Mouse (Mus musculus) adrenal gland, postnatal 14 days (tissue): Measurements from ENCODE around the gene H2afy. TPM values are rescaled to one million over a fixed set of nuclear protein-coding genes. Genes with fewer than 3 reads are reported as not detected.

Experiments used
- DNase-seq: peaks from one replicate; pipeline ENCODE4 v3.0.0; 2021; ENCODE audit warnings: mixed read lengths
- long read RNA-seq, 2 experiments: library from polyadenylated mRNA; stranded (forward); transcript quantifications; one replicate each; pipeline ENCODE4 v2.0.0; 2021
- total RNA-seq: library from RNA; stranded (reverse); gene quantifications from 2 replicates; pipeline ENCODE4 v1.2.3, GENCODE M21; 2021

The H2afy gene
- 126 and 140 TPM in 2 replicates for total RNA-seq
- long read RNA-seq, experiment 1, transcript H2afy-201 (9 exons, 2,046 nt), result minor isoform, 37 of 261 reads
- long read RNA-seq, experiment 1, transcript H2afy-202 (9 exons, 1,933 nt), result major isoform, 51 of 261 reads
- long read RNA-seq, experiment 1, partial matches to known transcripts, result 6 of 261 reads
- long read RNA-seq, experiment 1, other reads (novel, unspliced or antisense), result 166 of 261 reads
- long read RNA-seq, experiment 2, transcript H2afy-202 (9 exons, 1,933 nt), result major isoform, 29 of 151 reads
- long read RNA-seq, experiment 2, transcript H2afy-201 (9 exons, 2,046 nt), result minor isoform, 20 of 151 reads
- long read RNA-seq, experiment 2, partial matches to known transcripts, result 9 of 151 reads
- long read RNA-seq, experiment 2, other reads (novel, unspliced or antisense), result 92 of 151 reads

DNA sequence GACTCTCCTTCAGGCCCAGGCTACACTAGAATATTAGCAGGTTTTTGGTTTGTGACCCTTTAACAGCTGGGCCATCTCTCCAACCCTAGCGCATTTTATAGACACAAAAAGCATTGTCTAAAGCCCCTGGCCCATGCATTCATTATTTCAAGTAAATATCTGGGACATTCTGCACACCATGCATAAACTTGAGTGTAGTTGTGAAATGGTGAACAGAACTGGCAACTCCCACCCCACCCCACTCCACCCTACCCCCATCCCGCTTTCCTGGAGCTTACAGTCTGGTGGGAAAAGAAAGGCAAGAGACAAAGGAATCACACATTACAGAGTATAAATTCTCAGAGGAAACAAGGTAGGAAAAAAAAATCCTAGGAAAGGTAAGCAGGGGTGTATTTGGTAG lies at the start of gene H2afy:
TSS of gene H2afy (minus strand) at position 162 of the 400 bp plus-strand sequence.
- no peak for DNase-seq

DNA sequence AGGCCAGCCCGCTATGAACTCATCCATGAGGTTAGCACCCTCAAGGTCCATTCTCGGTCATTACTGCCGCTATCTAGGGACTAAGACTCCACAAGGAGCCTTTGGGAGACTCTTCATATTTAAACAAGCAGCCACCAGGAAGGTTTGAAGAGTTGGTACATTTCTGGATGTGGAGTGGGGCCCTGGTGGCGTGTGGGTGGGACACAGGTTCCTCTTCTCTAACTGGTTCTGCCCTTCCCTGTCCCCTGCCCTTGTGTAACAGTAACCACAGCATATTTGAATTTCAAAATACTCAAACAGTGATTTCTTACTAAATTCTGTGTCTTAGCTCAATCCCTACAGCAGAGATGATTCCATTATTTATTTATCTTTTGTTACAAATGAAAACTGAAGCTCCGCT lies 47.5 kb upstream of the H2afy start:
- no peak for DNase-seq

DNA sequence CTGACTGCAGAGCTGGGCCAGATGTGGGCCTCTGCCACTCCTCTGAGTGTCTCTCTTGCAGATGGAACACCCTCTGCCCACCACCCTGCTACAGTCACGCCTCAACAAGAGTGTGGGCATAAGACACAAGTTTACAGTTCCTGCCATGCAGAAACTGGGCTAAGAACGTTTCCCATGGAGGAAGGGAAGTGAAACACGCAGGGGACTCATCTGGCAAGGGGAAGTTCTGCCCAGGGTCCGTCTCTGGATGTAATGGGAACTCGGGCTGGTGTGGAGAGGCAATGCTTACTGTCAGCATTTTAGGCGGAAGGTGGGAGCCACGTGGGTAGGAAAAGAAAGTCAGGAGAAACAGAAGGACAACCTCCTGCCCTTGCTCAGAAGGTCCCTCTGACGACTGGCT lies 45.3 kb upstream of the H2afy start:
- no peak for DNase-seq

DNA sequence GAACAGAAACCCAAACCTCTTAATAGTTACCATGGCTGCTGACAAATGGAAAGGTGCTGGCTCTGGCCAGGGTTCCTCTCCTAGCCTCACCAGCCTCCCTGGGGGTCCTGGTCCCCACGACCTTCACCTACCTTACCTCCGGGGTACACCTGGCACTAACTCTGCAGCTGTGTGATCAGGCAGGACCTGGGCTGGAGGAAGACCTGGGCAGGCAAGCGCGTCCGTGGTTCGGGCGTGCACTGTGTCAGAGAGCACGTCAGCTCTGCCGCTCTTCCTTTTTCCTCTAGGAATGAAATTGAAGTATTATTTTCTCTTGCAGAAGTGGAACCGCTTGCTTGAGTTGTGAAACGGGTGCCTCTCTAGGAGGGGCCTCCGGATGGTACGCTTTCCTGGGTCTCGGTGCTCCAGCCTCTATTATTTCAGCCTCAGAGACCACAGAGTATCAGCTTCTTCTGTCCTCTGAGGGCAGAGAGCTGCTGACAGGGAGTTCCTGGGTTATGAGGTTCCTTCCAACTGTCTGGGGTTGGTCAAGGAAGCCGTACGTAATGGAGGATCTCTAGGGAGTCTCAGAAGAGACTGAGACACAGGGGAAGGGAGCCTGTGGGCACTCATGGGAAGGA lies 42.4 kb upstream of the H2afy start, which contains the start of gene Tifab:
TSS of gene Tifab (minus strand) at position 470 of the 620 bp plus-strand sequence.
- DNase-seq, result no peak

DNA sequence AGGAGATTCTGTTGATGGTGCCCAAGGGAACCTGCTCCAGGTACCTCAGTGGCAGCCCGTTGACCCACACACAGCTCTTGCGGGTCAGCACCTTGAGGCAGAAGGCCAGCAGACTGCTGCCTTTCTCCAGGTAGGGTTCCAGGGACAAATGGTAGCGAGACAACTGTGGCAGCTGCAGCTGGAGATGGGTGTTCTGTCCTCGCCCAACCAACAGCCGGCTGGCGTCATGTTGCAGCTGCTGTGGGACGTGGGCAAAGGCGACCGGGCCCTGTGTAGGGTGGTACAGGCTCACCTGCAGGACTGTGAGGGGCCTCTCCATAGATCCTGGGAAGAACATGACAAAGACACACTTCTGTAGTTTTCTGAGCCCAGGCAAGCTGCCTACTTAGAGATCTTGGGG lies 40.1 kb upstream of the H2afy start:
- no peak for DNase-seq

DNA sequence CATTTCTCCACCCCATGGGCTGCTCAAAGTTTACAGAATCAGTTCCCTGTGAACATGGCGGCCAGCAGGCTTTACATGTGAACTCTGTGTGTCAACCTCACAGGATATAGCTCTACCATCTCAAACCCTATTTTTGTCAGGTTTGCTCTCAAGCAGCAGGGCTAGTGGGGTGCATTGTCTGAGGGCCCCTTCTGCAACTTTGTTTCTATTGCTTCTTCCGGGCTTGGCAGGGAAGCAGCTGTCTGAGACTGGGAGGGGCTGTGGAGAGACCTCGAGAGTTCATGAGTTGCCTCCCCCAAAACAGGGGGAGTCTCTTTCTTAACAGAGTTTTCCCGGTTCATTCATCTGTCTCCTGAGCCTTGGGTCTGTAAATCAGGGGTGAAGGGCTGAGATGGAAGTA lies 39.7 kb upstream of the H2afy start:
- no peak for DNase-seq

DNA sequence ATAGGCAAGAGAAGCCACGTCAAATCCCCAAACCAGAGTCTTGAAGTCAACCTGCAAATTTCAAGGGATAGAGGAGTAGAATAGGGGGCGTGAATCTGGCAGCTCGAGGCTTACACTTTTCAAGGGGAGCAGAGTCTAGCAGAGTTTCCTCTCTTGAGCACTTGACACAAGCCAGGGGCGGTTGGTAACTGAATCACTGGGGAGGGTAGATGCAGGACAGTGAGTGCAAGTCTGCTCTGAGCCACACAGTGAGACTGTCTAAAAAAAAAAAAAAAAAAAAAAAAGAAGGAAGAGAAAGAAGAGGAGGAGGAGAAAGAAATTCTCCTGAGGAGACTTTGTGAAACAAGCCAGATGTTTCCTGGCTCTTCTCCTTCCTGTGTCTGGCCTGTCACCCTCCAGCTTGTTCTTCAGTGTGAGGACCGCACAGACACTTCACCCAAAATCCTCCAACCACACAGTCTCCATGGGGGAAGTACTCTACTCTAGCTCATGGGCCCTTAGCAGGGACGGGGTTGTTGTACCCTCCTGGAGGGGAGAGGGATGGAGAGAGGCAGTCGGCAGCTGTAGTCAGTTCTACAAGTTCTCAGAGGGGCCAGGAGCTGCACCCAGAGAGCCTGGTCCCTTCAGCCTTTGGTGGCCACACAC lies 36.9 kb upstream of the H2afy start:
- no peak for DNase-seq

DNA sequence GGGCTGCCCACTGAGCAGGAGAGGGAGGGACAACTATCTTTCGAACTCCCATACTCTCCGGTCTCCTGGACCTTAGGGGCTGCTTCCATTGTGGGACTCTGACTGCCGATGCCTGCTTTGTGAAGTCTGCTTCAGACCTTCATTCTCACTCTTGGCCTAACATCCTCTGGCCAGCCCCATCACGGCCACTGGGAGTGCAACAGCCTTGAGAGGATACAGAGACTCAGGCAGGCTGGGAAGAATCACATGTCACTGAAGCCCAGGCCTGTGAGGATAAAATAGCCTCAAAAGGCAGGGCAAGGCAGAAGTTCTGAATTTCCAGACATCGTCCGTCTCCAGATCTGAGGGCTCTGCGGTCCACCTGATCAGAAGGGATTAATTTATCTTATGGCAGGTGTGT lies 35.9 kb upstream of the H2afy start:
- DNase-seq, result peak; percentile 27

DNA sequence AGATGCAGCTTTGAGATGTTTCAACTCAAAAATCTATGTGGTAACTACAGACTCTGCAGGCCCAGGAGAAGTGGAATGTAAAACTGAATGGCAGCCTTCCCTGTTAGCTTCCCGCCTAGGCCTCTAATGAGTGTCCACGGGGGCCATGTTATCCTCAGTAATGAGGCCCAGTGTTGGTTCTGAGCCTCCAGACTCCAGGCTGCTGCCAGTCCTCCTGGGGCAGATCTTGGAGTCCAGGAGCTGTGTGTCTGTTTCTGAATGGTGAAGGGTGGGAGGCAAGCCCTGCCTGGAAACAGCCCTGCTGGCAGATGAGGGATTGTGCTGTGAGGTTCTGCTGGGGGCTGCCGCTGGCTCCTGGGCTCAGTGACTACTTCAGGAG lies 32.2 kb upstream of the H2afy start:
- no peak for DNase-seq

DNA sequence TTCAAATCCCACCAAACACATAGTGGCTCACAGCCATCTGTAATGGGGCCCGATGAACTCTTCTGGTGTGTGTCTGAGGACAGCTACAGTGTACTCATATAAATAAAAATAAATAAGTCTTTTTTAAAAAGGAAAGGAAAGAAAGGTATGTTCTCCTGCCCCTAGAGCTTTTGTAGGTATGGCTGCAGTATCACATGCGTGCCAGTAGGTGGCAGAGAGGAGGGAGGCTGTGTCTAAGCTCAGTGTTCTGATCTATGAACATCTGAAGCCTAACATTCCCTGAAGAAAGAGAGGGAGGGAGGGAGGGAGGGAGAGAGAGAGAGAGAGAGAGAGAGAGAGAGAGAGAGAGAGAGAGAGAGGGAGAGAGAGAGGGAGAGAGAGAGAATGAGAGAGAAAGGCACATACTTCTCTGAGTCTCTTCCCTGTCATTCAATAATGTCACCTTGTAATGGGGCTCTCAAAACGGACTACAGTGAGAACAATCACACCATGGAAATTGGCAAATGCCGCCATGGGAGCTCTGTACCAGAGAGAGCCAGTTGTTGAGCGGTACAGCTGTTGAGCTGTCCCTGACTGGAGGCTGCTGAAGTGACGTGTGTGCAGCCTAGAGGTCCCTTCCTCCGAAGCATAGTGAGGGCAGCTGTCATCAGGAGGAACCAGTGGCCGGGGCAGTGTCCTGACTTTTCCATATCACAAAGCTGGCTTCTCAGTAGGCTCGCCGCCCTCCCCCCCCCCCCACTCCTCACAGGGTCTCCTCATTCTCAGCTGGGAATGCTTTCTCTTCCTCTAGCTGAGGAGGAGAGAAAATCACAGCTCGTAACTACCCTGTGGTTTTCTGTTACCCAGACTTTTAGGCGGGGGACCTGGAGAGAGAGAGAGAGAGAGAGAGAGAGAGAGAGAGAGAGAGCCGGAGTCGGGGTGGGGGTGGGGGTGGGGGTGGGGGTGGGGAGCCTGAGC lies 31.6 kb upstream of the H2afy start:
- DNase-seq, result peak; percentile 38

DNA sequence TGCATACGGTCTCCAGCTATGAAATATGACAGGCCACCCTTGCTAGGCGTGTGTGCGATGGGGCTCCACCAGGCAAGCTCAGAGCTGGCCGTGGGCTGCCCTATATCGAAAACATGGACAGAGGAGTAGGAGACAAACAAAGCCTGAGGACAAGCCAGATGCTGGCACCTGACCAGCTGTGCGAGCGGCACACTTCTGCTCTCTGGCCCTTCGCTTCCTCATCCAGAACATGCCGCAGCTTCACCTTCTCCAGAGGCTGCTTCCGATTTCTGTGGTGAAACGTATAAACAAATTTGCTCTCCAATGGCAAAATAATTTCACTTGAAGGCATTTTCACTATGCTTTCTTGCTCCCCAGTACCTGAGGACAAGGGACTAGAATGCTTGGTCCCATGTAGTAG lies 29.4 kb upstream of the H2afy start:
- no peak for DNase-seq

DNA sequence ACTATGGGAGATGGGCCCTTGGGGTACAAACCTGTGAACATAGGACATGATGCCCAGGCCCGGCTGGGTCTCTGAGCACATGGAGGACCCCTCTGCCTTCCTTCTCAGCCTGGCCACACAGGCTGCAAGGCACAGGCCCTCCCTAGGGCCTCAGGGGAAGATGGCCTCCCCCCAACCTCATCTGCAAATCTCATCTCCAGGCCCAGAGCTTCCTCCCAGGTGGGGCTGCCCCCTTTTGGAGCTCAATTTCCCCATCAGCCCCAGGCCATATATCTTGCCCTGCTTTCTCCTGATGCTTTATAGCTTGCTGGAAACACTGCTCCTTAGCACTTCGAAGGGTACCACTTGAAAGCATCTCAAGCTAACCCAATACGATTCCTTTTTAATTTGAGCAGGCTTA lies 28.2 kb upstream of the H2afy start:
- no peak for DNase-seq

DNA sequence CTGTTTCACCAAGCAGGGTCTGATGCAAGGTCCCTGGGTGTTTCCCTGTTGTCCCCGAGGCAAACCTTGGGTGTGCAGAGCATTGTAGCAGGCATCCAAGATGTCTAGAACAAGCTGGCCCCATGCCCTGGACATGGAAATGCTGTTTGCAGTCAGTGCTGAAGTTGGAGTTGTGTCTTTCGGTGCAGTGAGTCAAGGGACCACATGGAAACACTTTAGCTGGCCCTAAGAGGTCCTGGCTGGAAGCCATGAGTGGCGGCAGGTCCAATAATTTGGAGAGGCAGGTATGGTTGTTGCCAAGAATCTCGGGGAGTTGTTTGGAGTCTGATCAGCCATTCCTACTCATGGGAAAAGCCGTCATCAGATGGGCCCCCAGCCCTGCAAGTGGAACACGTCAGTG lies 27.6 kb upstream of the H2afy start:
- peak; percentile 56 for DNase-seq

DNA sequence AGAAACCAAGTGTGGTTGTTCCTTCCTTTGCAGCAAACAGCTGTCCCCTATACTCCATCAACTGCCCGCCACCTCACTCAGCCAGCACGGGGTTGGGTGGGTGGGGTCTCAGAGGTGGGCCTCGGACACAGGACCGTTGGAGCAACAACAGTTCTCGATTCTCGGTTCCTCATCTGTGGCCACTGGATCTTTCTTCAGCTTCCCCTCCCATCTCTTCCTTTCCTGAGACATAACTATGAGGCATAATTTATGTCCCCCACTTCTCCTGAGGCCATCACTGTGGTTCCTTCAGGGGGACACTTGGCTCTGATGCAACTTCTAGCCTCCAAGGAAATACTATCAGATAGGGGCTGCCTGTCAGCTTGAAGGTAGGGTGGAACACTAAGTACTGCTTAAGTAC lies 26.7 kb upstream of the H2afy start:
- DNase-seq, result no peak

DNA sequence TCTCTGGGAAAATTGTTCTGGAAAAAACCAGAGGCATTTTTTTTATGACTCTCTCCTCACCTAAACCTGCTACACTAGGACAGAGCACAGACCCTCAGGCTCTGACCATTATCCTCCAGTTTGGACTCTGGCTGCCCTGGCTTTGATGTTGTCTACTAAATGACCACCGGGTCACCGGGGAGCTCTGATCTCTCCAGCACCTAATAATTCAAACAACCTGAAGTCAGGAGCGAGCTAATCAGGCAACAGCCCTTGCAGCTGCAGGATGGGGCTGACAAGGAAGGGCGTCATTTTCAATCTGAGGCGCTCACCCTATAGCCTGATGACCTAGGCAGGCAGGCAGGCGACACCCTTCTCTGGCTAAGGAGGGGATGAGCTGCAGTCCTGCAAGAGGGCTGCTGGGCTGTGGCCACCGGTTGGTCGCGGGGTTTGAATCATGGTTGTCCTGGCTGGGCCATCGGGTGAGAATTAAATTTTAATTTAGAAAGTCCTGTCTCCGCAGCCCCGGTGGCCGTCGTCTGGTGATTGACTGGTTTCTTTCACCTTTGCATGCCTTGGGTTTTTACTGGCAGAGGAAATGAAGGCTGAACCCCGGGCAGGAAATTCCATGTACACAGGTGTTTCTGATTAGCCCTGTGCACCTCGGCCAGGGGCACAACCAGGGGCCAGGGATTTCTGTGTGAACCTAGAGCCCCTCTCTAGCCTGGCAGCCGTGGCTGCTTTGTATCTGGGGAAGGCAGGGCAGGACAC lies 23.6 kb upstream of the H2afy start:
- no peak for DNase-seq

DNA sequence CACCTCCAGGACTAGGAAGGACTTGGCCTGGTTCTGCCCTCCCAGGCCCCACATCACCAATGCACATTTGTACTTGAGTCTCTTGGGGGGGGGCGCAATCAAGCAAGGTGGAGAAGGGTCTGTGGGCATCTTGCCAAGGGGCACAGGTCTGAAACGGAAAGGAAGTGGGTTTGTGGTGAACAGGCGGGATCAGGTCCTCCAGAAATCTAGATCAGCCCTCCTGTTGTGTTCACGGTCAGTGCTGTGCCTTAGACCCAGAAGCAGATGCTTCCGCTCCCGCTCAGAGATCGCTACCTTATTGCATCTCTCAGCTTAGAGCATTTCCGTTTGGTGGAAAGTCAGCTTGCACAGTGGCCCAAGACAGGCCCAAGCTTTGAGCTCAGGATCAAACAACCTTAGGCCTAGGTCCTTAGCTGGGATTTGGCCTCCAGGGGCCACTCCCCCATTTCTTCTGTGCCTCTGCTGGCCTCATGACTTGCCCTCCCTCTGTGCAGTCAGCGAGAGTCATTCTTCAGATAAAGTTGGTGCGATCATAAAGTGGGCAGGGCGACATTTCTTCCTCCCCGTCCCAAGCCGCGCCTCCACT lies 22.9 kb upstream of the H2afy start:
- DNase-seq, result peak; percentile 20

DNA sequence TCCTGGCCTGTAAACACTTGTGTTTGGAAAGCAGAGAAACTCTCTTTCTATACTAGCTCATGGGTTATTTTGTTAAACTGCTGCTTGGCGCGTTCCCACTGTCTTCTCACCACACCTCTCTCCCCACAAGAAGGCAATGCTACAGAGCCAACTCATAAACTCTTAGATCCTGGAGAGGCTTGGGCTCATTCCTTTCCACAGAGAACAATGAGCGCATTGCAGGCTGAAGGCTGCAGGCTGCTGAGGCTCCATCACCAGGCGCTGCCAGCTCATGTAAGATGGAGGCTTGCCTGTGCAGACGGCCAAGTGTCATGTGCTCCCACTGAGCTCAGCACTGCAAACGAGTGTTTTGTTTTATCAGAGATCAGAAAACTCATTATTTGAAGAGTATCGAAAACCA lies 19.5 kb upstream of the H2afy start:
- no peak for DNase-seq

DNA sequence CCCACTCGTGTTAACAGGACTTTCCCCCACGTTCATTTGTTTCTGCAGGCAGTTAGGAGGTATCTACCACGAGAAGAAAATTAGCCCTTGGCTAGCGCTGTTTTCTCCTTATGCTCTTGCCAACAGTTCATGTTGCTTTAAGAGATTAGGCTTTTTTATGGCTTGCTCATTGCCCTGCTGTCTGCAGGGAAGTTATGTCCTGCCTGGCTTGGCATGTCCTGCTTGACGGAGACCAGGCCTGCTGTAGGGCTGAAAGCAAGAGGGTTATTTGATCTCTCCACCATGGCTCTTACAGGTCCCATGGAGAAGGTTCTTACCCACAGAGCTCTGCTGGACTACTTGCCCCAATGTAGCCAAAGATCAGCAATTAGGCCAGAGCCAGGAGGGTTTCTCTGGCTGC lies 18.9 kb upstream of the H2afy start:
- peak; percentile 18 for DNase-seq

DNA sequence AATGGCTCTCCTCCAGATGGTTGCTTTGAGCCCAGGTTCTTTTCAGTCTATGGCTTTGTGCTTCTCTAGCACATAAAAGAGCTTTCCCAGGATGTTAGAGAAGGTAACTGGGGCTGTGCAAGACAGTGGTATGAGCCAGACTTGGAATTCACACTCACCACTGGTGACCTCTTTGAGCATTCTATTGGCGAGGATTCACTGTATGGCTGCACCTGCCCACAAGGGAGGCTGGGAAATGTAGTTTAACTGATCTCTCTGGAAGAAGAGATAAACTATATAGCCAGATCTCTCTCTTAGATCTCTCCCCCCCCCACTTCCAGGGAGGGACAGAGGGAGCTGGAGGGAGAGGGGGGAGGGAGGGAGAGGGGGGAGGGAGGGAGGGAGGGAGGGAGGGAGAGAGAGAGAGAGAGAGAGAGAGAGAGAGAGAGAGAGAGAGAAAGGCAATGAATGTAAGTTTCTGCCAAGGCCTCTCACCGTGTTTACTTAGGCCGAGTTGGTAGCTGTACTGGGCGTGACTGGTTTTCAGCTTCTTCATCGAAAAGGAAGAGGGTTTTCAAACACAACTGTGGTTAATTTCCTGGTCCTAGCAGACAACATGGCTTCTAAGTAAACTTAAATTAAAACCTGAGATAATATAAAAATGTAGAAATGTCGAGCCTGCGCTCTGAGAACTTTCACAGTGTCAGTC lies 16.8 kb upstream of the H2afy start:
- DNase-seq, result no peak

DNA sequence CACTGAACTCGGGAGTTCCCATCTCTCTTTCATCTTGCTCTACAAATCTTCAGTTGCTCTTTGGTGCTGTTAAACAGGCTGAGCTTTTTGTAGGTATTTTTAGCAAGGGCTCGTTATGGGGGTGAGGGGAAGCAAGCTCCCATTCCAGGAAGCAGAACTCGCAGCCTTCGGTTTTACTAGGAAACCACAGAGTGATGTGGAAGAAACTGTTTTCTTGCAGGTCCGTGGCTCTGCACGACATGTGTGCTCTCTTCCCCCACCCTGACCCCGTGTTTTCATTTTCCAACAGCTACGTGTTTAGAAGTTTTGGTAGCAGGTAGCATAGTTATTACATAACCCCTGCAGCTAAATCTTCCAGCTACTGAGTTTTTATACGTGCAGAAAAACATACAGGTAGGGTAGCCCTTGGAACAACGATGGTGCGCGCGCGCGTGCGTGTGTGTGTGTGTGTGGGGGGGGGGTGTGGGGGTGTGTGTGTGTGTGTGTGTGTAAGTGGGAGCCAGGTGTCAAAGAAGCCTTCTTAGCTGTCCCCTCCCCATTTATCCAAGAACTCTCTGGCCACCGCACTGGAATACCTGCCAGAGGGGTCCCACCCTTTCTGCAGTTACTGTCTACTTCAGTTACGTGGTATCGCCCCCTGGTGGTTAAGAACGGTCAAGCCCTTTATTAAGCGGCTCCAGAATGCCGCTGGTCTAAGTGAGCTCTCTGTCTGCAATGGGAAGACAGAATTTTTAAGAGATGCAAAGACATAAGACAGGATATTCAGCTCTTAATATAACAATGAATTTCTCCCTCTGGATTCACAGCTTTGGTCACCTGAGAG lies 15.5 kb upstream of the H2afy start:
- peak; percentile 80 for DNase-seq
